Mouse (Mus musculus): ENCODE results near the gene Tppp. TPM values are rescaled to one million over a fixed set of nuclear protein-coding genes. Genes with fewer than 3 reads are reported as not detected.

The Tppp gene
- 0.32 and 0.40 TPM in 2 replicates for polyA plus RNA-seq (2015; fragmentation: Nextera tagmentation; extraction: Ambion mirVana)

- Histone ChIP-seq H3K4me3 (replicated peaks) (peak within 1 kb of the TSS; percentile 58), H3K4me1 (replicated peaks) (peaks cover 24% of the 10 kb centered on the region), H3K9me3 (replicated peaks) (no peaks in the 10 kb centered on the region), H3K27me3 (peaks cover 86% of the 10 kb centered on the region), H3K9ac (peak within 1 kb of the TSS; percentile 46; the same call in 1 of the 2 replicates), H3K4me2 (peak within 1 kb of the TSS; percentile 92), H3K27ac (replicated peaks) (no peak within 1 kb of the TSS), H3K36me3 (replicated peaks) (no peaks in the 10 kb centered on the region)
- peak; percentile 97 for ATAC-seq (ENCODE audit: insufficient read depth)
- WGBS (ENCODE audit: insufficient replicate concordance) = under 1% methylated on average over 56 of the region's 56 CpGs
Measured at GRCm38 (mm10) chr13:74008948-74009718, at the start of gene Tppp. TSS of gene Tppp (plus strand) at chr13:74009407.

- Histone ChIP-seq H3K4me2 (no peak overlapping the region), H3K4me1 (replicated peaks) (no peaks in the 10 kb centered on the region), H3K9ac (no peak overlapping the region), H3K9me3 (replicated peaks) (no peaks in the 10 kb centered on the region), H3K36me3 (replicated peaks) (peaks cover 52% of the 10 kb centered on the region), H3K27ac (replicated peaks) (no peak overlapping the region), H3K27me3 (no peaks in the 10 kb centered on the region), H3K4me3 (replicated peaks) (no peak overlapping the region)
- WGBS (ENCODE audit: insufficient replicate concordance) = 83% methylated on average over 10 of the region's 10 CpGs
- ATAC-seq (ENCODE audit: insufficient read depth) = no peak
Measured at GRCm38 (mm10) chr13:73960117-73960652, 49.0 kb upstream of the Tppp start.

- no peak overlapping the region for H3K4me3 ChIP-seq (replicated peaks)
- ATAC-seq (ENCODE audit: insufficient read depth) = no peak
- H3K36me3 ChIP-seq (replicated peaks) = peaks cover 42% of the 10 kb centered on the region
- no peaks in the 10 kb centered on the region for H3K4me1 ChIP-seq (replicated peaks)
- H3K4me2 ChIP-seq = no peak overlapping the region
- H3K27ac ChIP-seq (replicated peaks) = no peak overlapping the region
- no peaks in the 10 kb centered on the region for H3K9me3 ChIP-seq (replicated peaks)
- H3K27me3 ChIP-seq = no peaks in the 10 kb centered on the region
- no peak overlapping the region for H3K9ac ChIP-seq
- 72% methylated on average over 4 of the region's 4 CpGs for WGBS (ENCODE audit: insufficient replicate concordance)
Measured at GRCm38 (mm10) chr13:73961177-73961576, 48.0 kb upstream of the Tppp start.

GRCm38 (mm10) chr13:73963551-73963950 is 45.7 kb upstream of the Tppp start, which contains the start of gene Zdhhc11:
TSS of gene Zdhhc11 (plus strand) at chr13:73963851.
- Histone ChIP-seq H3K27me3 (0 out of 2 replicates have a peak, but pooled peaks cover 6% of the 10 kb centered on the region), H3K4me3 (replicated peaks) (no peak within 1 kb of the TSS), H3K9ac (no peak within 1 kb of the TSS), H3K27ac (replicated peaks) (no peak within 1 kb of the TSS), H3K4me1 (replicated peaks) (no peaks in the 10 kb centered on the region), H3K9me3 (replicated peaks) (no peaks in the 10 kb centered on the region), H3K36me3 (replicated peaks) (peaks cover 25% of the 10 kb centered on the region), H3K4me2 (no peak within 1 kb of the TSS)
- whole genome bisulfite sequencing (ENCODE audit: insufficient replicate concordance) = 71% methylated on average over 5 of the region's 5 CpGs
- no peak for ATAC-seq (ENCODE audit: insufficient read depth)

- 0 out of 2 replicates have a peak, but pooled peaks cover 6% of the 10 kb centered on the region for H3K27me3 ChIP-seq
- 0 out of 2 replicates have a peak overlapping the region, but pooled peaks have one; percentile 20 for H3K4me3 ChIP-seq (replicated peaks)
- ATAC-seq (ENCODE audit: insufficient read depth) = peak; percentile 63
- WGBS (ENCODE audit: insufficient replicate concordance) = 29% methylated on average over 12 of the region's 12 CpGs
- no peak overlapping the region for H3K9ac ChIP-seq
- H3K36me3 ChIP-seq (replicated peaks) = no peaks in the 10 kb centered on the region
- H3K4me2 ChIP-seq = peak overlapping the region; percentile 55
- no peaks in the 10 kb centered on the region for H3K9me3 ChIP-seq (replicated peaks)
- H3K4me1 ChIP-seq (replicated peaks) = peaks cover 10% of the 10 kb centered on the region
- H3K27ac ChIP-seq (replicated peaks) = no peak overlapping the region
Measured at GRCm38 (mm10) chr13:73970545-73971448, 38.4 kb upstream of the Tppp start.

- H3K27me3 ChIP-seq = no peaks in the 10 kb centered on the region
- H3K9ac ChIP-seq = no peak overlapping the region
- ATAC-seq (ENCODE audit: insufficient read depth) = peak; percentile 44; the same call in 1 of the 2 replicates
- no peaks in the 10 kb centered on the region for H3K36me3 ChIP-seq (replicated peaks)
- H3K9me3 ChIP-seq (replicated peaks) = no peaks in the 10 kb centered on the region
- H3K27ac ChIP-seq (replicated peaks) = no peak overlapping the region
- H3K4me1 ChIP-seq (replicated peaks) = peaks cover 12% of the 10 kb centered on the region
- no peak overlapping the region for H3K4me3 ChIP-seq (replicated peaks)
- H3K4me2 ChIP-seq = no peak overlapping the region
- 65% methylated on average over 3 of the region's 3 CpGs for WGBS (ENCODE audit: insufficient replicate concordance)
Measured at GRCm38 (mm10) chr13:73974523-73974922, 34.7 kb upstream of the Tppp start.

GRCm38 (mm10) chr13:73976935-73977334 is 32.3 kb upstream of the Tppp start:
- Histone ChIP-seq H3K4me3 (replicated peaks) (no peak overlapping the region), H3K4me2 (no peak overlapping the region), H3K36me3 (replicated peaks) (no peaks in the 10 kb centered on the region), H3K9ac (no peak overlapping the region), H3K9me3 (replicated peaks) (no peaks in the 10 kb centered on the region), H3K27ac (replicated peaks) (no peak overlapping the region), H3K27me3 (0 out of 2 replicates have a peak, but pooled peaks cover 3% of the 10 kb centered on the region), H3K4me1 (replicated peaks) (peaks cover 6% of the 10 kb centered on the region; the same call in 1 of the 2 replicates)
- 53% methylated on average over 5 of the region's 5 CpGs for WGBS (ENCODE audit: insufficient replicate concordance)
- ATAC-seq (ENCODE audit: insufficient read depth) = peak; percentile 74; the same call in 1 of the 2 replicates

GRCm38 (mm10) chr13:73990325-73990724 is 18.9 kb upstream of the Tppp start:
- 39% methylated on average over 5 of the region's 5 CpGs for WGBS (ENCODE audit: insufficient replicate concordance)
- peaks cover 15% of the 10 kb centered on the region for H3K4me1 ChIP-seq (replicated peaks)
- H3K9ac ChIP-seq = no peak overlapping the region

GRCm38 (mm10) chr13:73990761-73991160 is 18.4 kb upstream of the Tppp start:
- H3K27me3 ChIP-seq = no peaks in the 10 kb centered on the region
- 18% methylated on average over 2 of the region's 2 CpGs for WGBS (ENCODE audit: insufficient replicate concordance)
- peak; percentile 94 for ATAC-seq (ENCODE audit: insufficient read depth)
- no peak overlapping the region for H3K9ac ChIP-seq
- no peak overlapping the region for H3K4me3 ChIP-seq (replicated peaks)
- H3K4me1 ChIP-seq (replicated peaks) = peaks cover 15% of the 10 kb centered on the region
- H3K4me2 ChIP-seq = peak overlapping the region; percentile 35
- H3K27ac ChIP-seq (replicated peaks) = 0 out of 2 replicates have a peak overlapping the region, but pooled peaks have one; percentile 21
- no peaks in the 10 kb centered on the region for H3K9me3 ChIP-seq (replicated peaks)
- H3K36me3 ChIP-seq (replicated peaks) = no peaks in the 10 kb centered on the region

More at GRCm38 (mm10) chr13:73990325-73990724, 18.9 kb upstream of the Tppp start:
- Histone ChIP-seq H3K27ac (replicated peaks) (0 out of 2 replicates have a peak overlapping the region, but pooled peaks have one; percentile 21), H3K36me3 (replicated peaks) (no peaks in the 10 kb centered on the region), H3K27me3 (no peaks in the 10 kb centered on the region), H3K4me3 (replicated peaks) (no peak overlapping the region), H3K9me3 (replicated peaks) (no peaks in the 10 kb centered on the region), H3K4me2 (peak overlapping the region; percentile 35)
- peak; percentile 56 for ATAC-seq (ENCODE audit: insufficient read depth)

GRCm38 (mm10) chr13:73991267-73991666 is 17.9 kb upstream of the Tppp start:
- Histone ChIP-seq H3K27ac (replicated peaks) (no peak overlapping the region), H3K4me2 (no peak overlapping the region), H3K4me3 (replicated peaks) (no peak overlapping the region), H3K27me3 (no peaks in the 10 kb centered on the region), H3K9me3 (replicated peaks) (no peaks in the 10 kb centered on the region), H3K9ac (no peak overlapping the region), H3K36me3 (replicated peaks) (no peaks in the 10 kb centered on the region), H3K4me1 (replicated peaks) (peaks cover 15% of the 10 kb centered on the region)
- 56% methylated on average over 5 of the region's 5 CpGs for WGBS (ENCODE audit: insufficient replicate concordance)
- ATAC-seq (ENCODE audit: insufficient read depth) = no peak
